Comparison of ENCODE assay signal across 7 mouse cellular contexts in genomic region chr11:70844559-70845456, GRCm38 (mm10). TPM values are rescaled to one million over a fixed set of nuclear protein-coding genes. Genes with fewer than 3 reads are reported as not detected.
DNase-seq lines count a peak whose midpoint lies in the region; ATAC-seq and TF ChIP-seq lines count a peak whose summit lies in the region.

TSS of gene Rabep1 (plus strand) at chr11:70844778.

- TF ChIP-seq CTCF in intestine, postnatal 0 days (IDR thresholded peaks at IDR 0.05; ENCODE audit: low read depth), result no peak
- no peak for TF ChIP-seq CTCF in small intestine, adult 2 months (IDR thresholded peaks at IDR 0.05; ENCODE audit: extremely low read depth, insufficient read length, insufficient replicate concordance, low read depth, low read length)

- peak within 1 kb of the TSS; percentile 89 for H3K4me3 ChIP-seq in intestine, postnatal 0 days (ENCODE audit: low read depth, low read length)
- H3K4me3 ChIP-seq in midbrain, embryonic 12.5 days, result peak within 1 kb of the TSS; percentile 99
- H3K4me3 ChIP-seq in small intestine, adult 2 months (ENCODE audit: low read depth, low read length), result peak within 1 kb of the TSS; percentile 91

- DNase-seq in adrenal gland, adult 2 months, result peak; percentile 97
- DNase-seq in embryo, embryonic 11.5 days (ENCODE audit: low read depth, low spot score), result peak; percentile 94
- DNase-seq in gastrocnemius, postnatal 4 days (ENCODE audit: low spot score in 2 of 2), result peak; percentile 97 to 98
- peak; percentile 99 for DNase-seq in left cerebral cortex, postnatal 4 days

- peak within 1 kb of the TSS; percentile 72 for H3K4me2 ChIP-seq in intestine, postnatal 0 days (replicated peaks; ENCODE audit: low read depth)
- peak within 1 kb of the TSS; percentile 67 for H3K4me2 ChIP-seq in midbrain, embryonic 12.5 days (replicated peaks)

- ATAC-seq in intestine, postnatal 0 days, result peak; percentile 79
- peak; percentile 94 for ATAC-seq in midbrain, embryonic 12.5 days (ENCODE audit: low FRiP score, low read depth)

- TF ChIP-seq POLR2A in small intestine, adult 2 months (IDR thresholded peaks at IDR 0.05; ENCODE audit: low read depth, low read length), result peak; percentile 77

- under 1% methylated on average over 67 of the region's 88 CpGs for WGBS in intestine, postnatal 0 days
- WGBS in midbrain, embryonic 12.5 days, result under 1% methylated on average over 76 of the region's 88 CpGs
- under 1% methylated on average over 86 of the region's 88 CpGs for WGBS in small intestine, adult 2 months

- no peaks in the 10 kb centered on the region for H3K27me3 ChIP-seq in intestine, postnatal 0 days (replicated peaks; ENCODE audit: control insufficient read depth, insufficient read depth, low read length)
- 0 out of 2 replicates have a peak, but pooled peaks cover 4% of the 10 kb centered on the region for H3K27me3 ChIP-seq in midbrain, embryonic 12.5 days
- no peaks in the 10 kb centered on the region for H3K27me3 ChIP-seq in small intestine, adult 2 months (ENCODE audit: control insufficient read depth, insufficient read depth, low read length)

- H3K36me3 ChIP-seq in intestine, postnatal 0 days (ENCODE audit: control insufficient read depth, insufficient read depth), result no peaks in the 10 kb centered on the region
- H3K36me3 ChIP-seq in midbrain, embryonic 12.5 days, result no peaks in the 10 kb centered on the region
- no peaks in the 10 kb centered on the region for H3K36me3 ChIP-seq in small intestine, adult 2 months (ENCODE audit: control insufficient read depth, insufficient read depth, low read length)

- intact Hi-C loops in left cerebral cortex, postnatal 4 days (cut with DNase I), result no loop called here

- H3K9ac ChIP-seq in intestine, postnatal 0 days (ENCODE audit: low read depth, low read length), result peak within 1 kb of the TSS; percentile 91
- H3K9ac ChIP-seq in midbrain, embryonic 12.5 days (replicated peaks), result peak within 1 kb of the TSS; percentile 99

- H3K27ac ChIP-seq in intestine, postnatal 0 days (ENCODE audit: low read depth, low read length), result peak within 1 kb of the TSS; percentile 97
- H3K27ac ChIP-seq in midbrain, embryonic 12.5 days (replicated peaks), result peak within 1 kb of the TSS; percentile 87
- peak within 1 kb of the TSS; percentile 27 for H3K27ac ChIP-seq in small intestine, adult 2 months (ENCODE audit: insufficient read depth, low read depth, low read length)

- no peaks in the 10 kb centered on the region for H3K9me3 ChIP-seq in intestine, postnatal 0 days (ENCODE audit: control insufficient read depth)
- H3K9me3 ChIP-seq in midbrain, embryonic 12.5 days, result no peaks in the 10 kb centered on the region

- H3K4me1 ChIP-seq in intestine, postnatal 0 days (replicated peaks; ENCODE audit: control insufficient read depth, insufficient read depth, low read length), result peaks cover 4% of the 10 kb centered on the region; the same call in 1 of the 2 replicates
- H3K4me1 ChIP-seq in midbrain, embryonic 12.5 days, result peaks cover 18% of the 10 kb centered on the region
- peaks cover 14% of the 10 kb centered on the region; the same call in 1 of the 2 replicates for H3K4me1 ChIP-seq in small intestine, adult 2 months (ENCODE audit: control insufficient read depth, insufficient read depth, insufficient read length, low read length)

RNA-seq across cellular contexts. Expression of gene Rabep1, which starts in this region (rescaled TPM):
- 100 to 1,000 TPM; 141 to 170 TPM for total RNA-seq in adrenal gland, adult 2 months (2021)
- 21.3 and 25.9 TPM in 2 replicates for polyA plus RNA-seq in adrenal gland, adult 2 months (2012; rRNA removed)
- total RNA-seq in gastrocnemius, postnatal 4 days (2021), result 10 to 100 TPM; 39.4 to 40.7 TPM
- 90.9 and 104 TPM in 2 replicates for polyA plus RNA-seq in intestine, postnatal 0 days (2015; fragmentation: Nextera tagmentation; extraction: Ambion mirVana)
- total RNA-seq in left cerebral cortex, postnatal 4 days (2021), result 100 to 1,000 TPM; 126 TPM
- 49.6 and 58.4 TPM in 2 replicates for polyA plus RNA-seq in midbrain, embryonic 12.5 days (2016; fragmentation: Nextera tagmentation; extraction: Ambion mirVana)
- polyA plus RNA-seq in small intestine, adult 2 months (2012; rRNA removed), result 1.1 and 1.7 TPM in 2 replicates

Comparison
In these comparisons a context has a peak if more than half of its experiments do, and no peak if none do; other contexts are left out.
1. Peak in every context shown above with its lines: DNase-seq, ATAC-seq, H3K4me3 ChIP-seq and H3K27ac ChIP-seq.
2. H3K27ac ChIP-seq: peak in every context shown above with its lines; median percentile 97 in intestine, postnatal 0 days; 87 in midbrain, embryonic 12.5 days; 27 in small intestine, adult 2 months.